Mouse (Mus musculus) lung, postnatal 10 days (tissue): ENCODE results near the gene Dohh.

Experiments used
- DNase-seq: peaks from one replicate; pipeline ENCODE4 v3.0.0; 2021

Dohh gene

GRCm38 (mm10) chr10:81432169-81432867 is 48.1 kb downstream of the Dohh start:
- DNase-seq = no peak

GRCm38 (mm10) chr10:81432868-81433262 is 48.6 kb downstream of the Dohh start:
- DNase-seq = peak; percentile 98

- DNase-seq = peak; percentile 77
These were observed 49.5 kb downstream of the Dohh start for GRCm38 (mm10) chr10:81433541-81434289.

- peak; percentile 62 for DNase-seq
These were observed 50.4 kb downstream of the Dohh start for GRCm38 (mm10) chr10:81434361-81435263.

- peak; percentile 79 for DNase-seq
These were observed 51.2 kb downstream of the Dohh start for GRCm38 (mm10) chr10:81435436-81435835.
